Mouse (Mus musculus): ENCODE data around the gene Olfr1449.
"Not testable (repeated sequence)": the region's sequence is repeated elsewhere in the genome, so short reads cannot be mapped to it uniquely, and the experiment has no call there.

Olfr1449 gene

GRCm38 (mm10) chr19:12930540-12930939 is at the start of gene Olfr1449:
TSS of gene Olfr1449 (plus strand) at chr19:12930840.
- no peak for DNase-seq

GRCm38 (mm10) chr19:12883555-12883954 is 47.1 kb upstream of the Olfr1449 start, which contains the start of gene Olfr1445:
TSS of gene Olfr1445 (plus strand) at chr19:12883855.
- no peak for DNase-seq

DNA sequence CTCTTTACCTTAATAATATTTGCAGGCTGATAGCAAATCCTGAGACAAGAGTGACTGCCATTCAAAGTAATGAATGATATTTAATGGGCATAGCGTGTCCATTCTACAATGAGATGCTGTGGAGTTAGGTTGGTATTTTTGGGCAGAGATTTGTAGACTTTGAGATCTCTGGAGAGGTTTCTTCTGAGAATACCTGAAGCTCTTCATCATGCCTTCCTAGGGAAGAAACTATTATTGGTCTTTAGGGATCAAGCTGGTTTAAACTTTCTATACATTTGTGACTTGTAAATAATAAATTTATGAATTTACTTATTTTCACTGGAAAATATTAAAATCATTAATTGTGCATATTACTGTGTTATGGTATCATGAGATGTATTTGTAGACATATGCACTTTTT is 37.2 kb upstream of the Olfr1449 start, which contains the start of gene Olfr1446:
Olfr1446 (minus strand) TSS at position 101 of the 400 bp plus-strand sequence.
- DNase-seq: no peak

GRCm38 (mm10) chr19:12903643-12904042 is 27.0 kb upstream of the Olfr1449 start, which contains the start of gene Olfr1447:
TSS of gene Olfr1447 (minus strand) at chr19:12903743.
- no peak for DNase-seq

- DNase-seq: no peak
Measured at GRCm38 (mm10) chr19:12924319-12924718, 6.3 kb upstream of the Olfr1449 start, which contains the start of gene Olfr1448. TSS of gene Olfr1448 (minus strand) at chr19:12924419.

DNA sequence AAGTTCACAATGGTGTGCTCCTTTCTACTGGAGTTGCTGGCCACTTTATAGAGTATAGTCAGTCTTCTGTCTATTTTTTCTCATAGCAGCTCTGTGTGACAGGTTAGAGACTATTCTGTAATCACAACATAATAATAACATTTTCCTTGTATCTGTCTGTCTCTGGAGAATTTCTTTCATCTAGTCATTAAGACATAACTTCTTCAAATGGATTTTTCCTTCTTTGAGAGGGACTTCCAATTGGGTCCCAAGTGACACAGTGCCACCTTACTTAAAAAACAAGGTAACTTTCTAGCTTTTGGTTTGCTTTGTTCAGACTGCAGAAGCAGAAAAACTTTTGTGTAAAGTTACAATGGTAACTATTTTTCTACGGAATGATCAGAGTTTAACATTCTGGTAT is 19.3 kb downstream of the Olfr1449 start, which contains the start of gene Olfr1450:
Olfr1450 (plus strand) TSS at position 301 of the 400 bp plus-strand sequence.
- no peak for DNase-seq

DNA sequence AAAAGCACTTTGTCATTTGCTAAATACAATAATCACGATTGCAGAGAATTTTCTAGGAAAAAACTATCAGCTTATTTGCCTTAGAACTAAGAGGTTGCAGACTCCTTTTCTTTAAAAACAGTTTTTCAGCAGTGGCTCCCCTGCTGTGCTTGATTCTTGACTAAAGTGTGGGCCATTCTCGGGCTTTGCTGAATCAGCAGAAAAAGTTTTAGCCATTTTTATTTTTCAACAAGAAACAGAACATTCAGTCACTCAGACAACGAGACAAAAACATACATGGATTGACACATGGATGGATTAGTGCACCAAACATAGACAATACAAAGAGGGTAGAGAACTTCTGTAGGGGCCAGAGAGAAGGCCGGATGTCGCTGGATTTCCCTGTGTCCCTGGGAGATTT is 39.4 kb downstream of the Olfr1449 start:
- not testable (repeated sequence) for DNase-seq
